Mouse (Mus musculus): ENCODE measurements around the gene Olfr191.

DNA sequence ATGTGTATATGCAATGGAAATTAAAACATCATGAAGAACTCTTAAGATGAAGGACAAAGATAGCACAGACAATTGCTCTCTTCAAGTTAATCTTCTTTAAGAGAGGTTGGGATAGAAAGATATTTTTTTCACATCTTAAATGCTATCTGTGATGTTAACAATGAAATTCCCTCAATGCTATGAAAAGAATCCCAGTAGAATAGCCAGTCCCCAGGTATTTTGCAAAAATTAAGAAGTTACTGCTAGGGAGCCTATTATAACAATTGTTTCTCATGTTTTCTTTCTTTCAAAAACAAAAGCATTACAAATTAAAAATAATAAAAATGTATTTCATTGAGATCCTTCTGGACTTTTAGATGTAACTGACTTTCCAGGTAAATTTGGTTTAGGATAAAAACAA, 31.3 kb upstream of the Olfr191 start, which contains the start of gene Olfr194:
- TF ChIP-seq POLR2A (IDR thresholded peaks at IDR 0.05; ENCODE audit: control insufficient read depth, low read depth, low read length) (no peak), CTCF (IDR thresholded peaks at IDR 0.05; ENCODE audit: control insufficient read depth, insufficient read depth, insufficient replicate concordance, low read depth, low read length) (no peak)

Measured in testis, adult 2 months (tissue).